Mouse (Mus musculus): ENCODE data around the gene Plekhg2.

Plekhg2 gene

GRCm38 (mm10) chr7:28382981-28383396, 10.6 kb upstream of the Plekhg2 start:
- no peak for DNase-seq (ENCODE audit: low spot score)

GRCm38 (mm10) chr7:28382347-28382951, 10.1 kb upstream of the Plekhg2 start:
- no peak for DNase-seq (ENCODE audit: low spot score)

GRCm38 (mm10) chr7:28381938-28382337, 9.5 kb upstream of the Plekhg2 start:
- DNase-seq (ENCODE audit: low spot score): no peak

GRCm38 (mm10) chr7:28381017-28381790, 8.8 kb upstream of the Plekhg2 start:
- no peak for DNase-seq (ENCODE audit: low spot score)

- no peak for DNase-seq (ENCODE audit: low spot score)
These were observed 8.0 kb upstream of the Plekhg2 start, which contains the start of gene Zfp36 for GRCm38 (mm10) chr7:28380237-28381016. Gene Zfp36 (minus strand): TSS chr7:28380253.

GRCm38 (mm10) chr7:28378769-28379651, 6.6 kb upstream of the Plekhg2 start:
- DNase-seq (ENCODE audit: low spot score): peak; percentile 87

- no peak for DNase-seq (ENCODE audit: low spot score)
These were observed 5.8 kb upstream of the Plekhg2 start for GRCm38 (mm10) chr7:28378066-28378690.

GRCm38 (mm10) chr7:28377190-28378065, 5.0 kb upstream of the Plekhg2 start:
- no peak for DNase-seq (ENCODE audit: low spot score)

GRCm38 (mm10) chr7:28376011-28376771, 3.8 kb upstream of the Plekhg2 start:
- DNase-seq (ENCODE audit: low spot score): no peak

GRCm38 (mm10) chr7:28375176-28375921, 3.0 kb upstream of the Plekhg2 start:
- no peak for DNase-seq (ENCODE audit: low spot score)

- no peak for DNase-seq (ENCODE audit: low spot score)
These were observed 2.2 kb upstream of the Plekhg2 start for GRCm38 (mm10) chr7:28374647-28375046.

GRCm38 (mm10) chr7:28373891-28374495, 1.6 kb upstream of the Plekhg2 start:
- no peak for DNase-seq (ENCODE audit: low spot score)

- DNase-seq (ENCODE audit: low spot score): no peak
These were observed 757 bp upstream of the Plekhg2 start for GRCm38 (mm10) chr7:28373131-28373581.

- DNase-seq (ENCODE audit: low spot score): no peak
These were observed 847 bp downstream of the Plekhg2 start for GRCm38 (mm10) chr7:28371514-28371989.

- DNase-seq (ENCODE audit: low spot score): no peak
These were observed 1.4 kb downstream of the Plekhg2 start for GRCm38 (mm10) chr7:28370977-28371513.

- no peak for DNase-seq (ENCODE audit: low spot score)
These were observed 2.3 kb downstream of the Plekhg2 start for GRCm38 (mm10) chr7:28370051-28370450.

- DNase-seq (ENCODE audit: low spot score): no peak
These were observed 4.0 kb downstream of the Plekhg2 start for GRCm38 (mm10) chr7:28368276-28368920.

Measured in urinary bladder, postnatal 10 days (tissue).